Mouse (Mus musculus) brown adipose tissue, adult 24 weeks (tissue): ENCODE measurements at regions not wholly inside any gene's neighbourhood (a gene's known extent, or its start where the extent isn't known, plus 50 kb on each side); places are given as distances from the start of the nearest gene placed in this dataset.

Source experiments
- H3K27ac ChIP-seq: fragments of 200-500 bp; replicated peaks from 2 replicates; pipeline ENCODE4 v1.5.1; 2012; ENCODE audit warnings: low read depth, mild to moderate bottlenecking, low read length
- H3K4me1 ChIP-seq: fragments of 200-500 bp; 2 replicates; pipeline ENCODE4 v1.6.1; 2012; ENCODE audit warnings: low read length, mixed read lengths; ENCODE audit not compliant: control insufficient read depth, insufficient read depth, insufficient read length
- H3K4me3 ChIP-seq: fragments of 200-500 bp; 2 replicates; pipeline ENCODE4 v1.5.1; 2012; ENCODE audit warnings: low read depth, mild to moderate bottlenecking, low read length, moderate library complexity; ENCODE audit not compliant: insufficient read depth

DNA sequence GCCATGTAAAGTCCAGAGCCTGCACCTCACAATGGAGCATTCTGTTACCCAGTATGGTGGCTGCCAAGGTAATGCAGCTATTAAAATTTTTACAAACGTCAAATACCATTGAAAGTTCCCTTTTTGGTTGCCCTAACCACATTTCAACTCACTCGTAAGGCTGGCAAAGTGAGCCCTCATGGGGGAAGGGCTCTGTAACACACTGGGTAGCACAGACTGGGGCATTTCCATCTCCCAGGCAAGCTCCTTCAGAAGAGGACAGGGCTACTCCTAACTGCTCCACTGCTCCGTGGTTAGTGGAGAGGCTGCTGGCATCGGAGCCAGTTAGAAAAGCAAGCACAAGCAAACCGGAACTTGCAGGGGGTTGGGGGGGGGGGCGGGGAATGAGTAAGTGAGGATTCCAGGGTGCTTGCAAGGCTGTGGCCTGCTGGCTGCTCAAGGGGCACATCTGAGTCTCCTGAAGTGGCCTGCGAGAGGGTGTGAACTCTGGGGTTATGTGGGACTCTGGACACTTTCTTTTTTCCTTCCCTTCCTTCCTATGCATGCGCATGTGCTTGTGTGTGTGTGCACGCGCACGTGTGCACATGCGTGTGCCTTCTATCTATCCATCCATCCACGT lies 233.8 kb downstream of the Sox9 start:
- Histone ChIP-seq H3K27ac (no peak overlapping the region), H3K4me3 (no peak overlapping the region)

GRCm38 (mm10) chr11:113016801-113017715 lies 235.0 kb downstream of the Sox9 start:
- Histone ChIP-seq H3K4me1 (no peaks in the 10 kb centered on the region; the same call in 1 of the 2 replicates), H3K4me3 (no peak overlapping the region), H3K27ac (no peak overlapping the region)

More for the DNA sequence above, 233.8 kb downstream of the Sox9 start:
- no peaks in the 10 kb centered on the region; the same call in 1 of the 2 replicates for H3K4me1 ChIP-seq

GRCm38 (mm10) chr11:113021533-113021932 lies 239.5 kb downstream of the Sox9 start:
- Histone ChIP-seq H3K27ac (no peak overlapping the region), H3K4me1 (no peaks in the 10 kb centered on the region), H3K4me3 (no peak overlapping the region)

DNA sequence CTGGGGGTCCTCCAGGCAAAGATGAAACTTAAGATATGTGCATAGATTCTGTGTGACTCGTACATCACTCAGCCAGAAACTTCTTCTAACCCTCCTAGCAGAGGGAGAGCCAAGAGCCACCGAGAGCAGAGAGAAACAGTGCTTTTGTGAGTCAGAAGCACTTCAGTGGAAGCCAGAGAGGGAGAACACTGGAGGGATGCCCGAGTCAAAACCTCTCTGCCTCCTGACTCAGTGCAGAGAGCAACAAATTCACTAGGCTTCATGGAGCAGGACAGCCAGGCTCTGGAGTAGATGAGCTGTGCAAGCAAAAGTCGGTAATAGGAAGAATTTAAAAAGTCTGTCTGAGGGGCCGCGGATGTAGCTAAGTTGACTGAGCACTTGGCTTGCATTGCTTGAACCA lies 245.0 kb downstream of the Sox9 start:
- Histone ChIP-seq H3K4me3 (no peak overlapping the region), H3K4me1 (no peaks in the 10 kb centered on the region), H3K27ac (no peak overlapping the region)

DNA sequence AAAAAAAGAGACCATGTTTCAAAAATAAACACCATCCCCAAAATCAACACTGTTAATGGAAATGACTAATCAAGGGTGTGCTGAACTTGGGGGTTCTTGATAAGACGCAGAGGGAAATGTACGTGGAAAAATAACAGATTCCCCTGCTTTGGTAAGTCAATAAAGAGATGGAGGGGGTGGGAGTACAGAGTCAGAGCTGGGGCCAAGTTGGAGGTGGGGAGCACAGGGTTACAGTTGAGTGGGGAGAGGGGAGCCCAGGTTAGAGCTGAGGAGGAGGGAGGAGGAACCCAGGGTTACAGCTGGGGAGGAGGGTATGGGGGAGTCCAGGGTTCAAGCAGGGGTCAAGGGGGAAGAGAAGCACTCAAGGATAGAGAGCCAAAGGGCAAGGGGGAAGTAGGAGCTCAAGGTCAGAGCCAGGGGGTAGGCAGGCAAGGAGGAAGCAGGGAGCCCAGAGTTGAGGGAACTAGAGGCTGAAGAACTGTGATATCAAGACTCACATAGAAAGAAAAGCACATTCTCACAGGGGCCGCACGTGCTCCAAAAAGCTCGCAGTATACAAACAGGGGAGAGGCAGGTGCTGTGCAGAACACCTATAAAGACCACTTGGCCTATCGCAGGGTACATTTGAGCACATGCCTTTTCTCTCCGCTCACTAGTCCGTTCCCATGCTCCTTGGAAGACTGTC lies 246.4 kb downstream of the Sox9 start:
- Histone ChIP-seq H3K27ac (no peak overlapping the region), H3K4me3 (no peak overlapping the region), H3K4me1 (no peaks in the 10 kb centered on the region)

GRCm38 (mm10) chr11:113031405-113031804 lies 249.4 kb downstream of the Sox9 start:
- Histone ChIP-seq H3K27ac (no peak overlapping the region), H3K4me1 (no peaks in the 10 kb centered on the region), H3K4me3 (no peak overlapping the region)

DNA sequence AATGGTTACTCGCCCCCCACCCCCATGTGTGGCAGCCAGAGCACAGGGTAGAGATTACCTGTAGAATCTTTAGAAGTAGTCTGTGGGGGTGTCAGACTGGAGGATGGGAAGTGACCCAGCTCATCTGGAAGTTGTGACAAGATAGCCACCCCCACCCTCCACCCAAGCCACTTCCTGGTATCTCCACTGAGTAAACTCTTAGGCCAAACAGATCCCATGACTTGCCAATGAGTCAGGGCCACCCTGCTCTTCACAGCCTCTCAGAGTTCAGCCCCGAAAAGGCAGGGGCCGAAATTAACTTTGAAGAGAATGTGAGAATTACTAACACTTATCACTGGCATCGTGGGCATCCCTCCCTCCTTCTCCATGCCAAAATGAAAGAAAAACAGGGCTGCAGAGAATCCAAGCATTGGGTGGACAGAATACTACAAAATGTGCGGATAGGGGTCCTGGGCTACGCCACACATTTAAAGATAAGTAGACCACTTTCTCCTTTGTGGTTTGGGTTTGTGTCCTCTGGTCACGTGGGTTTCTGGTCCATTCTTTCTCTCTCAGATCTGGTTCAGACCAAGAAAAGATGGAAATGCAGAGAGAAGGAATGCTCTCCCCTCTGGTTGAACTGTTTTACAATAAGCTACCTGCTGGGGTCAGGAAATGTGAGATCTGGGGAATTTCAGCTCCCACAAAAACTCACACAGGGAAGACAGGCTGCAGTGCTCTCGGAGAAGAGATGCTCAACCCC lies 250.6 kb downstream of the Sox9 start:
- Histone ChIP-seq H3K4me3 (no peak overlapping the region), H3K4me1 (no peaks in the 10 kb centered on the region), H3K27ac (no peak overlapping the region)

DNA sequence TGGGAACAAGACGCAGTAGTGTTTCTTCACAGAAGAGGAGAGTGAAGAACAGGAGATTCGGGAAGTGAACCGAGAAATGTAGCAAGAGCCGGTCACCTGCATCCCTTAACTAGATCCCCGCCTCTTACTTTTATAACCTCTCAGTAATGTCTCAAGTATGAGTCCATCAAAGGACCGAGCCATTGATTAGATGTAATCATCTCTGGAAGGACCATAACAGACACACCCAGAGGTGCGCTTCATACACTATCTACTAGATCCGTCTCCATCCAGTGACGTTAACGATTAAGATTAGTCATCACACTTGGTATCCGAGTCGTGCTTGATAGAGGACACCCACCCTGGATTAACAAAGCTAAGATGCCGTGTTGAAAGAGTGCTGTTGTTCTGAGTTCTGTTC lies 252.9 kb downstream of the Sox9 start:
- H3K4me3 ChIP-seq = no peak overlapping the region
- no peaks in the 10 kb centered on the region for H3K4me1 ChIP-seq
- H3K27ac ChIP-seq = no peak overlapping the region

- no peaks in the 10 kb centered on the region for H3K4me1 ChIP-seq
- no peak overlapping the region for H3K4me3 ChIP-seq
- H3K27ac ChIP-seq = no peak overlapping the region
Measured at GRCm38 (mm10) chr11:113037736-113038135, 255.7 kb downstream of the Sox9 start.

DNA sequence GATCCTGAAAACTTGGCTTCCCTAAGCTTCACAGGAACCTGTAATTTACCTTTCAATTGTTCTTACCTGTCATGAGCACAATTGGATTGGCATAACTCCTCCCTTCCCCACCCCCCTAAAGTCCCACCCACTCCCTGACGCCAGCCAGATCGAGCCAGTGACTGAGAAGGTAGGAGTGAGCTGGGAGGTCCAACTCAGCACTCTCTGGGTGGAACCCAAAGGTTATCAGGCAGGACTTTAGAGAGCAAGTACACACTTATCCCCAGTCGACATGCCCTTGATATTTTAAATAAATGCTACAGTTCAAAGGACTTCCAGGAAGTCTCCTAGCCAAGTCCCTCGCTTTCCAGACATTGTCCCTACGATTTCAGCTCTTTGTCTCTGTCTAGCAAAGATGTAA lies 260.7 kb downstream of the Sox9 start:
- H3K4me3 ChIP-seq = no peak overlapping the region
- peaks cover 4% of the 10 kb centered on the region; the same call in 1 of the 2 replicates for H3K4me1 ChIP-seq
- H3K27ac ChIP-seq = no peak overlapping the region

- no peak overlapping the region for H3K27ac ChIP-seq
- no peak overlapping the region for H3K4me3 ChIP-seq
- peaks cover 5% of the 10 kb centered on the region; the same call in 1 of the 2 replicates for H3K4me1 ChIP-seq
Measured at GRCm38 (mm10) chr11:113046200-113047051, 264.4 kb downstream of the Sox9 start.

DNA sequence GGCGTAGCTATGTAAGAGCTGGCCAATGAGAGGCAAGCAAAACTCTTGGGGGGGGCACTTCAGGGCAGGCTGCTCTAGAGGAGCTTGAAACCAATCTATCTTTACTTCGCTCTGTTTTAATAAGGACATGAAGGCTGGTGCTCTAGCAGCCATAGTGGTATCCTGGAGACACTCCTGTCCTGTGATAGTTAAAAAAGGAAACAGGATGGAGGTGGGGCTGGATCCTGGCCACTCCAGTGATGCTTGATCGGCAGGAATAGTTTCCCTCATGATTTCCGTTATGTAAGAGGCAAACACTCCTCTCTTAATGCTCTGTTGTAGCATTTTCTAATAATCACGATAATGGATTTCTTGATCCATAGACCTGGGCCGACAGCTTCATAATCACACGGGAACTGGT lies 266.1 kb downstream of the Sox9 start:
- H3K4me3 ChIP-seq = no peak overlapping the region
- no peak overlapping the region for H3K27ac ChIP-seq
- peaks cover 5% of the 10 kb centered on the region; the same call in 1 of the 2 replicates for H3K4me1 ChIP-seq

DNA sequence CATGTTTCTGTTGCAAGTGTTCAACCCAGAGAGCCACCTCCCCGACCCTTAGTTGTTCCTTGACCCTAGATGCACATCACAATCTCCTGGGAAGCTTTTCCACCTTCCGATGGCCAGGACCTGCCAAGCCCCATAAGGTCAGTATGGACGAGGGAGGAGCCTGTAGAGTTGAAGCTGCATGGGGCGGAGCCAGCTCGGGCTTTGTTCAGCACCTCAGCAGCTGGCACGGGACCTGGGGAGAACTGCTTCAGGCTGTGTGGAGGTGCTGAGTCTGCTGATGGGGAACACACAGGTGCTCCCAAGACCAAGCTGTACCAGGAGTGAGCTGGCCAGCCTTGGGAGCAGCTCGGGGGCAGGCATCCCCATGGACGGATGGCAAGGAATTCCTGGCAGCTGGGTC lies 267.6 kb downstream of the Sox9 start:
- H3K27ac ChIP-seq = no peak overlapping the region
- H3K4me1 ChIP-seq = peaks cover 5% of the 10 kb centered on the region; the same call in 1 of the 2 replicates
- H3K4me3 ChIP-seq = no peak overlapping the region

DNA sequence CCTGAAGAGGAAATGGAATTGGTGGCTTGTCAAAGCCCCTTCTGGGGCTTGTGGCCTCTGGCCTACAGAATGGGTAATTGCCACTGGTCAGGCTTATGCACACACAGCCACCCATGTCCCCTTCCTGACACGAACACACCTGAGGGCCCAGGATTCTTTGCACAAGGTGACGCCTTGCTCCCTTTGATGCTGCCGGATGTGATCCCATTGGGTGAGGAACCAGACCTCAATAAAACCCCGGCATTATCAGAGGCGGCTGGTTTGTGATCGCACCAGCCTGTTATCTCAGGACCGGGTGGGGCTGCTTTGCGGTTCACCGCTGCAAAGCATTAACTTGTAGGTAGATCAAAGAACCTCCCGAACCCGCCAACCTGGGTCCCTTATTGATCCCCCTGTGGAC lies 270.5 kb downstream of the Sox9 start:
- Histone ChIP-seq H3K4me1 (peaks cover 7% of the 10 kb centered on the region), H3K4me3 (no peak overlapping the region), H3K27ac (no peak overlapping the region)
